Mouse (Mus musculus): Measurements from ENCODE around the gene Arf5. TPM values are rescaled to one million over a fixed set of nuclear protein-coding genes. Genes with fewer than 3 reads are reported as not detected.

Gene Arf5
- polyA plus RNA-seq (2015; fragmentation: Nextera tagmentation; extraction: Ambion mirVana) = 296 and 340 TPM in 2 replicates

DNA sequence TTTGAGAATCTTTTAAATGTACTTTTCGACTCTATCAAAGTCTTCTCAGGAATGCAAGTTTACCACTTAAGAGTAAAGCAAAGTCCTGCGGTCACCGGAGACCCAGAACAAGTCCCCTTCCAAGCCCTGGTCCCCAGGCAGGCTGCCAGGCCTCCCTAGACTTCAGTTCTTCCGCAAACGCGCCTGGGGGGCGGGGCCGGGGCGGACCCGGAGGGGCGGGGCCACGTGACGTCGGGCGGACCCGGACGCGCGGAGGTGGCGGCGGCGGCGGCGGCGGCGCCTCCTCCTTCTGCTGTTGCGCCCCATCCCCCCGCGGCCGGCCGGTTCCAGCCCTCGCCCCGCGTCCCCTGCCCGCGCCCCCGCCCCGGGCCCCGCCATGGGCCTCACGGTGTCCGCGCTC lies at the start of gene Arf5:
TSS of gene Arf5 (plus strand) at position 248 of the 400 bp plus-strand sequence.
- Histone ChIP-seq H3K4me1 (peaks cover 22% of the 10 kb centered on the region), H3K4me2 (peak within 1 kb of the TSS; percentile 62), H3K4me3 (replicated peaks) (peak within 1 kb of the TSS; percentile 95), H3K9ac (peak within 1 kb of the TSS; percentile 99), H3K27me3 (replicated peaks) (no peaks in the 10 kb centered on the region), H3K9me3 (no peaks in the 10 kb centered on the region), H3K36me3 (peaks cover 16% of the 10 kb centered on the region), H3K27ac (peak within 1 kb of the TSS; percentile 81)
- ATAC-seq (ENCODE audit: insufficient read depth, low FRiP score, low read depth) = peak; percentile 61
- WGBS = under 1% methylated on average over 21 of the region's 42 CpGs

DNA sequence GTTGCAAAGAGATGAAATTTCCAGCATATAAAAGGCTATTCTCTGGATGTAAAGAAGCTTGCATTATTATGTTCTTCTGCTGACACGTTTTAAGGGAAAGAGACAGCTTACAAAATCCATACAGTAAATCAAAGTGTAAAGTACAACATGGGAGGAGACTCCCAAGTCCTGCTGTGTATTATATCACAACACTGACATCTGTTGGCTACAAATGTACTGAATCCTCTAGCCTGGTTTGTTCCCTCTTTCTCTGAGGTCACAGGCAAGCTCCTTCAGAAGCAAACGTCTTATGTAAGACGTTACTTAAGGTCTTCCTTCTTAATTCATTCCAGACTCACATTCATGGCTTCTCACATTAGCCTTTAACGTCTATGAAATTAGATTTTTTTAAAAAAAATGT lies 41.4 kb upstream of the Arf5 start:
- no peaks in the 10 kb centered on the region for H3K9me3 ChIP-seq
- H3K36me3 ChIP-seq = no peaks in the 10 kb centered on the region
- no peak overlapping the region for H3K27ac ChIP-seq
- H3K9ac ChIP-seq = no peak overlapping the region
- no peak overlapping the region for H3K4me2 ChIP-seq
- ATAC-seq (ENCODE audit: insufficient read depth, low FRiP score, low read depth) = no peak
- H3K27me3 ChIP-seq (replicated peaks) = no peaks in the 10 kb centered on the region
- H3K4me3 ChIP-seq (replicated peaks) = no peak overlapping the region
- WGBS = 47% methylated on average over 4 of the region's 4 CpGs
- no peaks in the 10 kb centered on the region for H3K4me1 ChIP-seq

DNA sequence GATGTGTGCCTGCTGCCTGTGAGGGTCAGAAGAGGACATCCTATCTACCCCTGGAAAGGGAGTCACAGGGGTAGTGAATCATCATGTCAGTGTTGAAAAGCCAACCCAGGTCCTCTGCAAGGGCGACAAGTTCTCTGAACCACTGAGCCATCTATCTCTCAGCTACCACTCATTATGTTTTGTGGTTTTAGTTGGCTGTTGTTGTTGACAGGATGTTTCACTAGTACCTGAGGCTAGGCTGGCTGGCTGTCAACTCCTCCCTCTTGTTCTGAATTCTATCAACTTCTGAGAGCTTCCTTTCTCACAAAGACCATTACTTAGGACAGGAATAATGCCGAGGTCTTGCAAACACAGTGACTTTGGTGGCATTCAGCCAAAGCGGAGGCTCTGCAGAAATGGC lies 38.2 kb upstream of the Arf5 start:
- ATAC-seq (ENCODE audit: insufficient read depth, low FRiP score, low read depth) = no peak
- 76% methylated on average over 3 of the region's 3 CpGs for WGBS
- H3K4me1 ChIP-seq = no peaks in the 10 kb centered on the region

DNA sequence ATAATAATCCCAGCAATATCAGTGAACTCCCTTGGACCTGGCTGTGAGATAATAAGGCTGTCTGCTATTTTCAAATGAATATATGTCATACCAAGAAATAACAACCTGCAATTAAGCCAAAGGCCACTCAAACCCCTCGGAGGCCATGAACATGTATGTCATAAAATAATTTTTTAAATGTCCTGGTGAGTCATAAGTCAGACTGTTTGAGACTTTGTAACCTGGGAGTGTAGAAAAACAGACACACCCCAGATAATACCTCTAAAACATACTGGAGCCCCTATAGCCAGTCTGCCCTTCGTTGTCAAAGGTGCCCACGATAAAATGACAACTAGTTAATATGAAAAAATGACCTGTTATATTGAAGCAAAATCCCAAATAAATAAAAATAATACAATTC lies 34.3 kb upstream of the Arf5 start:
- no peaks in the 10 kb centered on the region for H3K36me3 ChIP-seq
- H3K4me3 ChIP-seq (replicated peaks) = no peak overlapping the region
- H3K9me3 ChIP-seq = no peaks in the 10 kb centered on the region
- no peaks in the 10 kb centered on the region for H3K4me1 ChIP-seq
- no peak for ATAC-seq (ENCODE audit: insufficient read depth, low FRiP score, low read depth)
- H3K27me3 ChIP-seq (replicated peaks) = no peaks in the 10 kb centered on the region
- H3K27ac ChIP-seq = no peak overlapping the region
- WGBS = 72% methylated on average over 3 of the region's 3 CpGs
- no peak overlapping the region for H3K9ac ChIP-seq
- no peak overlapping the region for H3K4me2 ChIP-seq

More for the DNA sequence above, 38.2 kb upstream of the Arf5 start:
- Histone ChIP-seq H3K9me3 (no peaks in the 10 kb centered on the region), H3K36me3 (no peaks in the 10 kb centered on the region), H3K27ac (no peak overlapping the region), H3K4me2 (no peak overlapping the region), H3K4me3 (replicated peaks) (no peak overlapping the region), H3K27me3 (replicated peaks) (no peaks in the 10 kb centered on the region), H3K9ac (no peak overlapping the region)

DNA sequence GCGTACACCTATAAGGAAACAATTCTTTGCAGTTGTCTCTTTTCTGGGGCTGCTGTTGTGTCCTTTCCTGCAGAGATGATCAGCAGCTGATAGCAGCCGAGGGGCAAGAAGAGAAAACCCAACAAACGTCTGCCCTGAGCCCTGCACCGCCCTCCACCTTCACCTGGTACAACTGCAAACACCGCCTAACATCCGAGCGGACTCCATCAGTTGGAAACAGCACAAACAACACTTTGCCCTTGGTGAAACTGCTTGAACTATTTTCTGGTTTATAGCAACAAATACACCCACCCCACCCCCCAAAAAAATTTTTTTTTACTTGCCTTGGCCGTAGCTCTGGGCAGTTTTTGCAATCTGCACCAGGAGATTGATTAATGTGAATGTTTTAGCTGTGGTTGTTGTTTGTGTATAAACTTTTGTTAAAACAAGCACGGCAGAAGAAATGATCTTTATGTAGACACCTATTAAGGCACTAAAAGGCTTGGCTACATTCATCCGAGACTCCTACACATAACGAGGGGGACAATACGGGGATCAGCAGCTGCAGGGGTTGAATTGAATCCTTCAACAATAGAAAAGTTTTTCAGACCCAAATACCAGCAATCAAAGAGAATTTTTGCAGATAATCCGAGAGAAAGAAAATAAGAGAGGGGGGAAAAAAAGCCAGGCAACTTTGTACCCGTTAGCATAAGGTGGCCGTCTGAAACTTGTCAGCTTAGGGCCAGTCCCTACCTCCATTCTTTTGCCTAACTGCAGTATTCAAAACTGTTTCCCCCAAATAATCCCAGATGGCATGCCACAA lies 27.1 kb upstream of the Arf5 start:
- no peaks in the 10 kb centered on the region for H3K36me3 ChIP-seq
- H3K9me3 ChIP-seq = no peaks in the 10 kb centered on the region
- H3K9ac ChIP-seq = no peak overlapping the region
- peak overlapping the region; percentile 39; the same call in 1 of the 2 replicates for H3K4me3 ChIP-seq (replicated peaks)
- H3K27ac ChIP-seq = no peak overlapping the region
- peak overlapping the region; percentile 81 for H3K4me2 ChIP-seq
- 41% methylated on average over 15 of the region's 15 CpGs for WGBS
- H3K4me1 ChIP-seq = no peaks in the 10 kb centered on the region
- ATAC-seq (ENCODE audit: insufficient read depth, low FRiP score, low read depth) = no peak
- H3K27me3 ChIP-seq (replicated peaks) = peaks cover 18% of the 10 kb centered on the region

DNA sequence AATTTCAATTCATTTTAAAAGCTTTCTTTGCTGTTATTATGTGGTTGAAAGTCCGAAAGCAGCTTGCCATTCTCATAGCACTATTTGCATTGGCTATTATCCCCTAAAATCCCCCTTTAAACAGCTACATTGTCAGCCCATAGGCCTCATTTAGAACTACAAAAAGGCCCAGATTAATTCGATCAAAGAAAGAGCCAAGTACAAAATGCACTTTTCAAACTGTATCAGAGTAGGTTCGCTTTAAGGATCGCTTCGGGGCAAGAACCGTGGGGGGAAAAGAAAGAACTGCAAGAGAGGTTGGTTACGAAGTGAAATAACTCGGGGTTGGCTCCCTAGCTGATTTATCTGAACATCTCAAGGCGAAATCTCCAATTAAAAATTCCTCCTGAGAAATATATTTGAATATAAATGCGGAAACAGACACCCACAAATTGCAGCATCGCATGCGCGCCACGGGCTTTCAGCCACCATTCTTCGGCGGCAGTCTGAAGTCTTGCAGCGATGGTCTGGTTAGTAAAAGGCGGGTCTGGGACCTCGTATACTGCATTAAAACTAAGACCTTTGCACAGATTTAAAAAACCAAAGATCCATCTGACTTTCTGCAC lies 26.4 kb upstream of the Arf5 start:
- Histone ChIP-seq H3K9me3 (no peaks in the 10 kb centered on the region), H3K36me3 (no peaks in the 10 kb centered on the region), H3K9ac (no peak overlapping the region), H3K4me3 (replicated peaks) (peak overlapping the region; percentile 39), H3K27me3 (replicated peaks) (peaks cover 18% of the 10 kb centered on the region), H3K4me1 (no peaks in the 10 kb centered on the region), H3K27ac (no peak overlapping the region), H3K4me2 (peak overlapping the region; percentile 81)
- WGBS = 4% methylated on average over 19 of the region's 19 CpGs
- ATAC-seq (ENCODE audit: insufficient read depth, low FRiP score, low read depth) = no peak

DNA sequence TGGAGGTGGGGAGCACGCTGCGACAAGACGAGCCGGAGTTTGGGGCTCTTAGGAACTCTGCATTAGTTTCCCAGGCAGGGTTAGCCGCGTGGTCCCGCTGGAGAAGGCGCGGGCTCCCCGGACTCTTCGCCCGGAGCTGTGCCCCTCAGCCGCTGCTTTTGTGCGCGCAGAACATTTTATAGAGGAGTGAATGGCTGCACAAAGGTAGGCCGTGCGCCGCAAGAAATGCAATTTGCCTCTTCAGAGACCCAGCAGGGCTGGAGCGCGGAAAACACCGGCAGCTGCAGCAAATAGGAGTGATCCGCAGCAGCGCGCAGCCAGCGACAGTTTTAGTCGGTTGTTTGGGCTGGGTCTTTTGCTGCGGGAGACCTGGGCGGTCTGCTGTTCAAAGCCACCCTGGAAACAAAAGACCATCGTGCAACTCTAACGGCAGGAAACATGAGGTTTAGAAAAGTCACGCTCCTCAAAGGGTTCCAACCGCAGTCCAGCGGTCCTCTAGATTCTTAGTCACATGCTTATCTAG lies 25.6 kb upstream of the Arf5 start, which contains the start of gene Zfp800:
TSS of gene Zfp800 (minus strand) at position 325 of the 523 bp plus-strand sequence.
- Histone ChIP-seq H3K4me3 (replicated peaks) (peak within 1 kb of the TSS; percentile 39), H3K4me2 (peak within 1 kb of the TSS; percentile 81), H3K27me3 (replicated peaks) (peaks cover 18% of the 10 kb centered on the region), H3K36me3 (no peaks in the 10 kb centered on the region), H3K9me3 (no peaks in the 10 kb centered on the region), H3K4me1 (no peaks in the 10 kb centered on the region), H3K9ac (no peak within 1 kb of the TSS), H3K27ac (no peak within 1 kb of the TSS)
- 2% methylated on average over 33 of the region's 33 CpGs for WGBS
- no peak for ATAC-seq (ENCODE audit: insufficient read depth, low FRiP score, low read depth)

DNA sequence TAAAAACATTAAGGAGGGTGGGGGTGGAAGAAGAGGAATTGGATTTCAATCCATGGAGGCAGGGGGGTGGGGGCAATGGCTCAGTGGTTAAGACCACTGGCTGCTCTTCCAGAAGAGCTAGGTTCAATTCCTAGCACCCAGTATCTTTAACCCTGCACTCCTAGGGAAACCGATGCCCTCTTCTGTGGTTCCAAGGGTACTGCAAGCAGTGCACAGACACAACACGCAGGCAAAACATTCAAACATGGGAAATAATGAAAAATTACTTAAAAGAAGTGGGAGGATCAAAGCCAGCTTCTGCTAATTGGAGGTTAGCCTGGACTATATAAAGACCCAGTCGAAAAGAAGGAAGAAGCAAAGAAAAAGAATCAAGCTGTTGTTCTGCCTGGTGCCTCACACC lies 24.6 kb upstream of the Arf5 start:
- no peak for ATAC-seq (ENCODE audit: insufficient read depth, low FRiP score, low read depth)
- H3K9ac ChIP-seq = no peak overlapping the region
- H3K9me3 ChIP-seq = no peaks in the 10 kb centered on the region
- H3K4me2 ChIP-seq = no peak overlapping the region
- H3K36me3 ChIP-seq = no peaks in the 10 kb centered on the region
- H3K4me1 ChIP-seq = no peaks in the 10 kb centered on the region
- H3K27me3 ChIP-seq (replicated peaks) = peaks cover 18% of the 10 kb centered on the region
- no peak overlapping the region for H3K4me3 ChIP-seq (replicated peaks)
- WGBS = 78% methylated on average over 3 of the region's 3 CpGs
- no peak overlapping the region for H3K27ac ChIP-seq

DNA sequence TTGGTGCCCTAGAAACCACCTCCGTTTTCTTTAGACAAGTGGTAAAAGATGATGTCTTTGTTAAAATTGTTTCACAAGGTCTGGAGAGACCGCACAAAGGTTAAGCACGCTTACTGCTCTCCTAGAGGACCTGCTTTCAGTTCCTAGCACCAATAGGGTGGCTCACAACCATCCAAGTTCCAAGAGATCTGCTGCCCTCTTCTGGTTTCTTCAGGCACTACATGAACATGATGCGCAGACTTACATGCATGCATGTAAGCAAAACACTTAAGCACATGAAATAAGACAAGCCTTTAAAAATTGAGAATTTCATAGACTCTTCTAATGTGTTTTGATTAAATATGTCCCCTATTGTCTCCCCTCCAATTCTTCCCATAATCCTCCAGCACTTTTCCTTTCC lies 23.6 kb upstream of the Arf5 start:
- no peaks in the 10 kb centered on the region for H3K9me3 ChIP-seq
- no peaks in the 10 kb centered on the region for H3K36me3 ChIP-seq
- peaks cover 18% of the 10 kb centered on the region for H3K27me3 ChIP-seq (replicated peaks)
- no peak overlapping the region for H3K9ac ChIP-seq
- no peak overlapping the region for H3K4me3 ChIP-seq (replicated peaks)
- no peak overlapping the region for H3K4me2 ChIP-seq
- H3K4me1 ChIP-seq = no peaks in the 10 kb centered on the region
- WGBS = 88% methylated on average over 4 of the region's 4 CpGs
- no peak overlapping the region for H3K27ac ChIP-seq
- no peak for ATAC-seq (ENCODE audit: insufficient read depth, low FRiP score, low read depth)

DNA sequence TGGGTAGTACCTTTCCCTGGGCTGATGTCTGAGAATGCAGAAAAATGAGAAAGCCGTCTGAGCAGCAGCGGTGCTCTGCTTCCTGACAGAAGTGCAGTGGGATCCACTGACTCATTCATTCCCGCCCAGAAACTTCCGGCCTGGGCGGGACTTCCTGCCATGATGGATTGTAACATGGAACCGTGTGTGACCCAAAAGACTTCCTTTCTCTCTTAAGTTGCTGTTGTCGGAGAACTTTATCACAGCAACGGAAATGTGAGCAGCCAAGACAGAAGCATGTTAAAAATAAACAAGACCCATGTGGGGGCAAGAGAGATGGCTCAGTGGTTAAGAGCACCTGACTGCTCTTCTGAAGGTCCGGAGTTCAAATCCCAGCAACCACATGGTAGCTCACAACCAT lies 13.3 kb upstream of the Arf5 start:
- no peaks in the 10 kb centered on the region for H3K27me3 ChIP-seq (replicated peaks)
- ATAC-seq (ENCODE audit: insufficient read depth, low FRiP score, low read depth) = no peak
- no peak overlapping the region for H3K4me2 ChIP-seq
- no peaks in the 10 kb centered on the region for H3K9me3 ChIP-seq
- H3K4me3 ChIP-seq (replicated peaks) = no peak overlapping the region
- H3K4me1 ChIP-seq = no peaks in the 10 kb centered on the region
- no peak overlapping the region for H3K27ac ChIP-seq
- no peak overlapping the region for H3K9ac ChIP-seq
- WGBS = 71% methylated on average over 9 of the region's 9 CpGs
- peaks cover under 1% of the 10 kb centered on the region; the same call in 1 of the 2 replicates for H3K36me3 ChIP-seq

DNA sequence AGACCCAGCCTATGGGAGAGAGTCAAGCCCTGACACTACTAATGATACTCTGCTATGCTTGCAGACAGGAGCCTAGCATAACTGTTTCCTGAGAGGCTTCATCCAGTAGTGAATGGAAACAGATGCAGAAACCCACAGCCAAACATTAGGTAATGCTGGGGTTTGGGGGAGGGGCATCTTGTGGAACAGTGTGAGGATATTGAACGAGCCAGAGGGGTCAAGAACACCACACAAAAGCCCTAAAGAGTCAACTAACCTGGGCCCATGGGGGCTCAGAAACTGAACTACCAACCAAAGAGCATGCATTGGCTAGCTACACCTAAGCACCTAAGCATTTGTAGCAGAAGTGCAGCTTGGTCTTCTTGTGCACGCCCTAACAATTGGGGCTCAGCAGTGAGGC lies 12.1 kb upstream of the Arf5 start:
- Histone ChIP-seq H3K27ac (no peak overlapping the region), H3K4me2 (no peak overlapping the region), H3K4me1 (no peaks in the 10 kb centered on the region), H3K36me3 (peaks cover 6% of the 10 kb centered on the region; the same call in 1 of the 2 replicates), H3K4me3 (replicated peaks) (no peak overlapping the region), H3K27me3 (replicated peaks) (no peaks in the 10 kb centered on the region), H3K9me3 (no peaks in the 10 kb centered on the region), H3K9ac (no peak overlapping the region)
- ATAC-seq (ENCODE audit: insufficient read depth, low FRiP score, low read depth) = no peak
- WGBS = 68% methylated on average over 2 of the region's 2 CpGs

DNA sequence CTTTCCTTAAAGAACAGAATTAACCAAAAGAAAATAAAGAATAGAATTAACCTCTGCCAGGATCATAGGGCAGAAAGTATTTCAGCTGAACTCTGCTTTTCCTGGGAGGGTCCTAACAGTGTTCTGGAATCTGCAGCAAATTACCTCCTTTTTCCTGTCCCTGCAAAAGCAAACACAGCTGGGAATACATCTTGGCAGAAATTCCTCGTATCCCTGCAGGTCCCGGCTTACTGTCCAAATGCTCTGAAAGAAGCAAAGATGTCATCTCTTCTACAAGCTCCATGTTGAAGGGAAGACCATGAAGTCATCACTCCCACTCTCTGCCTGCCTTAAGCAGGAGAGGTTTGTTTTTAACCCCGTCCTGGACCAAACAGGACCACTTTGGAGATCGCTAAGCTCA lies 6.4 kb upstream of the Arf5 start:
- H3K4me2 ChIP-seq = no peak overlapping the region
- no peak overlapping the region for H3K9ac ChIP-seq
- no peak overlapping the region for H3K27ac ChIP-seq
- no peaks in the 10 kb centered on the region for H3K27me3 ChIP-seq (replicated peaks)
- 68% methylated on average over 4 of the region's 4 CpGs for WGBS
- no peak for ATAC-seq (ENCODE audit: insufficient read depth, low FRiP score, low read depth)
- H3K9me3 ChIP-seq = no peaks in the 10 kb centered on the region
- no peak overlapping the region for H3K4me3 ChIP-seq (replicated peaks)
- peaks cover 20% of the 10 kb centered on the region for H3K36me3 ChIP-seq
- H3K4me1 ChIP-seq = peaks cover 11% of the 10 kb centered on the region
